In the genomic region with DNA sequence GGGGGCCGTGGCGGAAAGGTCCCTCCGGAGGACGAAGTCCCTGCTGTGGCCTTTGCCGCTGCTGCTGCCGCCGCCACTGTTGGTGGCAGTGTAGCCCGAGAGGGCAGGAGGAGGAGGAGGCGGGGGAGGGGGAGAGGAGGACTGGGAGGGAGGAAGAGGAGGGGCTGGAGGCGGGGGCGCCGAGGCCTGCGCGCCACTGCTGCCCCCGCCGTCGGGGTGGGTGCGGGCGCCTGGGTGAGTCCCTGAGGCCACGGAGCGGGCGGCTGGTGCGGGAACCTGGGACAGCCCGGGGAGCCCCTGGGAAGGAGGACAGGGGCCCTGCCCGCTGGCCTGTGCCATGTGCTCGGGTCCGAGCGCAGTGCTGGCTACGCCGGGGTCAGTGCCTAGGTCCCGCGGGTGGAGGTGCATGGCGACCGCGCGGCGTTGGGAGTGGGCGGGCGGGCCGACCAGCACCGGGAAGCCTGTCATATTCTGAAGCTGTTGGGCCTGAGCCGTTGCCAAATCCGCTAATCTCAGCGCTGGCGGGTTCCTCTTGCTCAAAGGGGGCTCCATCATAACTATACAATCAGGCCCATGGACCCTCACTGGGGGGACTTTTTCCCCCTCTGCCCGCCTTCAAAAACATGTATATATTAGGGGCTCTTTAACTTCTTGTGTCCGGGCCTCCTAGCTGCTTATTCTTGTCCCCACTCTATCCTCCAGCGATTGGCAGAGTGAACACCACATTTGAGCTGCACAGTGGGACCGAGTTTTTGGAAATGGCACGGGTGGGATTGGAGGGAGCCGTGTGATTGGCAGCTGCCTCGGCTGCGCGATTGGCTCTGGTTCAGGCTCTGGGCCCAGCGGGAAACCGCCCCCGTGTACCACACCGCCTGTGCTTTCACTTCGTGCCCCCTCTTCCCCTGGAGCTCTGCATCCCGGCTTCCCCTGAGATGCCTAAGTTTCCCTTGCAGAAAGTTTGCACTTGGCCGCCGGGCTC, we compare ENCODE assay signal across 8 mouse cellular contexts. TPM values are rescaled to one million over a fixed set of nuclear protein-coding genes. Genes with fewer than 3 reads are reported as not detected.
DNase-seq lines count a peak whose midpoint lies in the region; ATAC-seq and TF ChIP-seq lines count a peak whose summit lies in the region.

A gene (minus strand): TSS at position 915 of the 979 bp plus-strand sequence.

- no peak for TF ChIP-seq CTCF in hindbrain, postnatal 0 days (IDR thresholded peaks at IDR 0.05; ENCODE audit: low read depth)
- TF ChIP-seq CTCF in midbrain, postnatal 0 days (IDR thresholded peaks at IDR 0.05) = no peak

- H3K4me1 ChIP-seq in hindbrain, postnatal 0 days (ENCODE audit: insufficient read depth, low read length) = no peaks in the 10 kb centered on the region
- H3K4me1 ChIP-seq in midbrain, postnatal 0 days (ENCODE audit: insufficient read depth, low read length) = peaks cover 5% of the 10 kb centered on the region; the same call in 1 of the 2 replicates

- peak within 1 kb of the TSS; percentile 94 for H3K27ac ChIP-seq in hindbrain, postnatal 0 days
- peak within 1 kb of the TSS; percentile 77 for H3K27ac ChIP-seq in midbrain, postnatal 0 days (ENCODE audit: low read depth, low read length)

- peak; percentile 60 to 78 for DNase-seq in layer of hippocampus, postnatal 14 days (ENCODE audit: low spot score in 2 of 2)
- no peak for DNase-seq in layer of hippocampus, adult 9-10 months (ENCODE audit: low spot score)
- peak; percentile 91 for DNase-seq in ZHBTc4 (ENCODE audit: low read depth, low spot score)
- peak; percentile 84 for DNase-seq in embryo, embryonic 11 days
- peak; percentile 92 for DNase-seq in hindbrain, postnatal 0 days (ENCODE audit: low spot score)
- DNase-seq in midbrain, postnatal 0 days (ENCODE audit: low spot score) = peak; percentile 90
- DNase-seq in left cerebral cortex, postnatal 36 days (ENCODE audit: low spot score in 2 of 2) = no peak
- no peak for DNase-seq in spleen, postnatal 4 days (ENCODE audit: low spot score in 2 of 2)

- H3K36me3 ChIP-seq in hindbrain, postnatal 0 days (ENCODE audit: insufficient read depth, low read length) = no peaks in the 10 kb centered on the region
- no peaks in the 10 kb centered on the region for H3K36me3 ChIP-seq in midbrain, postnatal 0 days (ENCODE audit: insufficient read depth, low read length)

- peak within 1 kb of the TSS; percentile 61 for H3K4me2 ChIP-seq in hindbrain, postnatal 0 days (ENCODE audit: low read depth, low read length)
- peak within 1 kb of the TSS; percentile 58 for H3K4me2 ChIP-seq in midbrain, postnatal 0 days (ENCODE audit: low read depth, low read length, poor library complexity, severe bottlenecking)

- intact Hi-C loops in left cerebral cortex, postnatal 36 days (cut with DNase I) = loop anchor here (5.0 kb wide), 1 partner anchor 83 kb away; no protein-coding TSS in a partner anchor

- peak within 1 kb of the TSS; percentile 70 for H3K4me3 ChIP-seq in hindbrain, postnatal 0 days (ENCODE audit: low read length)
- peak within 1 kb of the TSS; percentile 46 for H3K4me3 ChIP-seq in midbrain, postnatal 0 days (ENCODE audit: low read depth, low read length)

- WGBS in hindbrain, postnatal 0 days = 2% methylated on average over 55 of the region's 62 CpGs
- WGBS in midbrain, postnatal 0 days = under 1% methylated on average over 42 of the region's 62 CpGs

- peak; percentile 84 for ATAC-seq in hindbrain, postnatal 0 days
- ATAC-seq in midbrain, postnatal 0 days (ENCODE audit: low FRiP score) = peak; percentile 65

- no peaks in the 10 kb centered on the region for H3K9me3 ChIP-seq in hindbrain, postnatal 0 days (ENCODE audit: low read length)
- no peaks in the 10 kb centered on the region for H3K9me3 ChIP-seq in midbrain, postnatal 0 days (ENCODE audit: low read length)

- H3K27me3 ChIP-seq in hindbrain, postnatal 0 days (ENCODE audit: insufficient read depth, low read length) = peaks cover 27% of the 10 kb centered on the region; the same call in 1 of the 2 replicates
- peaks cover 48% of the 10 kb centered on the region for H3K27me3 ChIP-seq in midbrain, postnatal 0 days (ENCODE audit: insufficient read depth, low read length)

- peak within 1 kb of the TSS; percentile 72 for H3K9ac ChIP-seq in hindbrain, postnatal 0 days (replicated peaks; ENCODE audit: low read length)
- peak within 1 kb of the TSS; percentile 57 for H3K9ac ChIP-seq in midbrain, postnatal 0 days (replicated peaks; ENCODE audit: low read length, poor library complexity, severe bottlenecking)

RNA-seq across cellular contexts. Expression of the gene that starts here (rescaled TPM):
- total RNA-seq in layer of hippocampus, postnatal 14 days (2021) = 1 to 10 TPM; 5.2 to 6.2 TPM
- total RNA-seq in hindbrain, postnatal 0 days (2014; rRNA removed) = 46.2 and 51.3 TPM in 2 replicates
- 31.0 and 31.1 TPM in 2 replicates for polyA plus RNA-seq in hindbrain, postnatal 0 days (2015; fragmentation: Nextera tagmentation; extraction: Ambion mirVana)
- total RNA-seq in midbrain, postnatal 0 days (2014; rRNA removed) = 10.7 and 24.8 TPM in 2 replicates
- polyA plus RNA-seq in midbrain, postnatal 0 days (2015; fragmentation: Nextera tagmentation; extraction: Ambion mirVana) = 4.4 and 8.8 TPM in 2 replicates
- total RNA-seq in left cerebral cortex, postnatal 36 days (2021) = 1 to 10 TPM; 3.6 to 4.3 TPM

Comparison
In these comparisons a context has a peak if more than half of its experiments do, and no peak if none do; other contexts are left out.
1. DNase-seq: peak in layer of hippocampus, postnatal 14 days (2 of 2), ZHBTc4 (single experiment), embryo, embryonic 11 days (single experiment), hindbrain, postnatal 0 days (single experiment) and midbrain, postnatal 0 days (single experiment); none in layer of hippocampus, adult 9-10 months (single experiment), left cerebral cortex, postnatal 36 days (0 of 2) and spleen, postnatal 4 days (0 of 2).